Mouse (Mus musculus): ENCODE measurements at regions not wholly inside any gene's neighbourhood (a gene's known extent, or its start where the extent isn't known, plus 50 kb on each side); places are given as distances from the start of the nearest gene placed in this dataset.
A peak's percentile ranks its signal among the peaks of the same experiment; 100 is the strongest.
"Not testable (repeated sequence)": the region's sequence is repeated elsewhere in the genome, so short reads cannot be mapped to it uniquely, and the experiment has no call there.

- H3K4me3 ChIP-seq (replicated peaks); H3K9ac ChIP-seq; H3K9me3 ChIP-seq (replicated peaks); H3K27ac ChIP-seq; H3K27me3 ChIP-seq; ATAC-seq (replicated peaks; ENCODE audit: low FRiP score); H3K4me1 ChIP-seq; H3K36me3 ChIP-seq; H3K4me2 ChIP-seq: not testable (repeated sequence)
- WGBS: 96% methylated on average over 7 of the region's 7 CpGs
Observed at GRCm38 (mm10) chr7:73075391-73075790, 299.9 kb upstream of the Rgma start.

GRCm38 (mm10) chr7:73087496-73088185 is 287.7 kb upstream of the Rgma start:
- no peaks in the 10 kb centered on the region for H3K36me3 ChIP-seq
- H3K4me2 ChIP-seq: no peak overlapping the region
- no peak overlapping the region for H3K27ac ChIP-seq
- WGBS: 85% methylated on average over 10 of the region's 10 CpGs
- no peak overlapping the region for H3K4me3 ChIP-seq (replicated peaks)
- H3K27me3 ChIP-seq: no peaks in the 10 kb centered on the region
- H3K9ac ChIP-seq: no peak overlapping the region
- H3K4me1 ChIP-seq: no peaks in the 10 kb centered on the region
- no peak for ATAC-seq (replicated peaks; ENCODE audit: low FRiP score)
- no peaks in the 10 kb centered on the region for H3K9me3 ChIP-seq (replicated peaks)

- 91% methylated on average over 8 of the region's 8 CpGs for WGBS
- no peak for ATAC-seq (replicated peaks; ENCODE audit: low FRiP score)
- Histone ChIP-seq H3K27ac (no peak overlapping the region), H3K9ac (no peak overlapping the region), H3K4me2 (no peak overlapping the region), H3K9me3 (replicated peaks) (no peaks in the 10 kb centered on the region), H3K4me1 (no peaks in the 10 kb centered on the region), H3K4me3 (replicated peaks) (no peak overlapping the region), H3K36me3 (no peaks in the 10 kb centered on the region), H3K27me3 (no peaks in the 10 kb centered on the region)
Observed at GRCm38 (mm10) chr7:73088321-73088720, 287.0 kb upstream of the Rgma start.

- Histone ChIP-seq H3K27me3 (no peaks in the 10 kb centered on the region), H3K4me1 (no peaks in the 10 kb centered on the region), H3K27ac (no peak overlapping the region), H3K36me3 (no peaks in the 10 kb centered on the region), H3K9ac (no peak overlapping the region), H3K9me3 (replicated peaks) (no peaks in the 10 kb centered on the region), H3K4me3 (replicated peaks) (no peak overlapping the region), H3K4me2 (no peak overlapping the region)
- 67% methylated on average over 3 of the region's 3 CpGs for WGBS
- ATAC-seq (replicated peaks; ENCODE audit: low FRiP score): 0 out of 2 replicates have a peak, but pooled peaks have one; percentile 54
Observed at GRCm38 (mm10) chr7:73091758-73092157, 283.6 kb upstream of the Rgma start.

GRCm38 (mm10) chr7:73094059-73094458 is 281.2 kb upstream of the Rgma start:
- Histone ChIP-seq H3K9me3 (replicated peaks) (no peaks in the 10 kb centered on the region), H3K27me3 (no peaks in the 10 kb centered on the region), H3K4me1 (no peaks in the 10 kb centered on the region), H3K4me2 (no peak overlapping the region), H3K9ac (no peak overlapping the region), H3K4me3 (replicated peaks) (no peak overlapping the region), H3K36me3 (no peaks in the 10 kb centered on the region), H3K27ac (no peak overlapping the region)
- no peak for ATAC-seq (replicated peaks; ENCODE audit: low FRiP score)
- WGBS: 56% methylated on average over 3 of the region's 3 CpGs

- H3K9ac ChIP-seq: no peak overlapping the region
- no peaks in the 10 kb centered on the region for H3K36me3 ChIP-seq
Observed at GRCm38 (mm10) chr7:73118871-73119270, 256.4 kb upstream of the Rgma start.

GRCm38 (mm10) chr7:73120276-73120675 is 255.0 kb upstream of the Rgma start:
- no peak overlapping the region for H3K27ac ChIP-seq
- H3K9ac ChIP-seq: no peak overlapping the region
- no peaks in the 10 kb centered on the region for H3K27me3 ChIP-seq
- H3K4me3 ChIP-seq (replicated peaks): no peak overlapping the region
- WGBS: 63% methylated on average over 9 of the region's 9 CpGs
- no peaks in the 10 kb centered on the region for H3K36me3 ChIP-seq
- H3K4me1 ChIP-seq: no peaks in the 10 kb centered on the region
- ATAC-seq (replicated peaks; ENCODE audit: low FRiP score): no peak
- H3K9me3 ChIP-seq (replicated peaks): no peaks in the 10 kb centered on the region
- H3K4me2 ChIP-seq: no peak overlapping the region

More at GRCm38 (mm10) chr7:73118871-73119270, 256.4 kb upstream of the Rgma start:
- Histone ChIP-seq H3K27ac (no peak overlapping the region), H3K9me3 (replicated peaks) (no peaks in the 10 kb centered on the region), H3K4me2 (no peak overlapping the region), H3K4me3 (replicated peaks) (no peak overlapping the region), H3K4me1 (no peaks in the 10 kb centered on the region), H3K27me3 (no peaks in the 10 kb centered on the region)
- no peak for ATAC-seq (replicated peaks; ENCODE audit: low FRiP score)
- 51% methylated on average over 8 of the region's 8 CpGs for WGBS

- no peak overlapping the region for H3K27ac ChIP-seq
- no peak overlapping the region for H3K4me3 ChIP-seq (replicated peaks)
- no peak for ATAC-seq (replicated peaks; ENCODE audit: low FRiP score)
- H3K4me2 ChIP-seq: no peak overlapping the region
- WGBS: 93% methylated on average over 2 of the region's 2 CpGs
- no peak overlapping the region for H3K9ac ChIP-seq
- H3K27me3 ChIP-seq: peaks cover 4% of the 10 kb centered on the region; the same call in 1 of the 2 replicates
- peaks cover 9% of the 10 kb centered on the region for H3K4me1 ChIP-seq
- no peaks in the 10 kb centered on the region for H3K36me3 ChIP-seq
- no peaks in the 10 kb centered on the region for H3K9me3 ChIP-seq (replicated peaks)
Observed at GRCm38 (mm10) chr7:73124976-73125375, 250.3 kb upstream of the Rgma start.

- Histone ChIP-seq H3K9me3 (replicated peaks) (no peaks in the 10 kb centered on the region), H3K36me3 (no peaks in the 10 kb centered on the region), H3K4me3 (replicated peaks) (no peak overlapping the region), H3K27me3 (peaks cover 4% of the 10 kb centered on the region; the same call in 1 of the 2 replicates), H3K9ac (no peak overlapping the region), H3K27ac (no peak overlapping the region), H3K4me1 (peaks cover 9% of the 10 kb centered on the region), H3K4me2 (peak overlapping the region; percentile 16; the same call in 1 of the 2 replicates)
- WGBS: 12% methylated on average over 11 of the region's 11 CpGs
- ATAC-seq (replicated peaks; ENCODE audit: low FRiP score): 0 out of 2 replicates have a peak, but pooled peaks have one; percentile 29
Observed at GRCm38 (mm10) chr7:73125864-73126263, 249.4 kb upstream of the Rgma start.

- no peak overlapping the region for H3K27ac ChIP-seq
- 79% methylated on average over 6 of the region's 6 CpGs for WGBS
- peaks cover 31% of the 10 kb centered on the region for H3K27me3 ChIP-seq
- no peak overlapping the region for H3K4me2 ChIP-seq
- H3K4me3 ChIP-seq (replicated peaks): no peak overlapping the region
- no peak for ATAC-seq (replicated peaks; ENCODE audit: low FRiP score)
- H3K36me3 ChIP-seq: no peaks in the 10 kb centered on the region
- H3K4me1 ChIP-seq: peaks cover 9% of the 10 kb centered on the region
- no peaks in the 10 kb centered on the region for H3K9me3 ChIP-seq (replicated peaks)
- no peak overlapping the region for H3K9ac ChIP-seq
Observed at GRCm38 (mm10) chr7:73135786-73136185, 239.5 kb upstream of the Rgma start.

- Histone ChIP-seq H3K9ac (no peak overlapping the region), H3K36me3 (no peaks in the 10 kb centered on the region), H3K27me3 (peaks cover 31% of the 10 kb centered on the region), H3K27ac (no peak overlapping the region), H3K4me3 (replicated peaks) (no peak overlapping the region), H3K4me2 (no peak overlapping the region), H3K9me3 (replicated peaks) (no peaks in the 10 kb centered on the region), H3K4me1 (peaks cover 22% of the 10 kb centered on the region)
- WGBS: 21% methylated on average over 5 of the region's 5 CpGs
- no peak for ATAC-seq (replicated peaks; ENCODE audit: low FRiP score)
Observed at GRCm38 (mm10) chr7:73138269-73138668, 237.0 kb upstream of the Rgma start.

- Histone ChIP-seq H3K9me3 (replicated peaks) (no peaks in the 10 kb centered on the region), H3K4me2 (no peak overlapping the region), H3K4me1 (peaks cover 22% of the 10 kb centered on the region), H3K4me3 (replicated peaks) (no peak overlapping the region), H3K27ac (no peak overlapping the region), H3K27me3 (peaks cover 31% of the 10 kb centered on the region), H3K36me3 (no peaks in the 10 kb centered on the region), H3K9ac (no peak overlapping the region)
- 10% methylated on average over 8 of the region's 8 CpGs for WGBS
- no peak for ATAC-seq (replicated peaks; ENCODE audit: low FRiP score)
Observed at GRCm38 (mm10) chr7:73138861-73139493, 236.3 kb upstream of the Rgma start.

All from kidney, embryonic 15.5 days (tissue).